Mouse (Mus musculus) intestine, postnatal 0 days (tissue): Measurements from ENCODE around the gene Nol10. TPM values are rescaled to one million over a fixed set of nuclear protein-coding genes. Genes with fewer than 3 reads are reported as not detected.
A peak's percentile ranks its signal among the peaks of the same experiment; 100 is the strongest.

Source experiments
- ATAC-seq: fragments of 200-750 bp; cut with Nextera tagmentation; 2 replicates; pipeline ENCODE4 v1.8.0; 2017; ENCODE audit warnings: mild to moderate bottlenecking, moderate TSS enrichment, moderate library complexity
- H3K27ac ChIP-seq: fragments of 300-500 bp; sonication (generic); 2 replicates; pipeline ENCODE4 v1.5.1; 2014; ENCODE audit warnings: mild to moderate bottlenecking, low read depth, low read length, moderate library complexity
- H3K27me3 ChIP-seq: fragments of 300-500 bp; sonication (generic); replicated peaks from 2 replicates; pipeline ENCODE4 v1.6.1; 2014; ENCODE audit warnings: low read length, mixed read lengths; ENCODE audit not compliant: control insufficient read depth, insufficient read depth
- H3K36me3 ChIP-seq: fragments of 300-500 bp; sonication (generic); 2 replicates; pipeline ENCODE4 v1.6.1; 2014; ENCODE audit warnings: mild to moderate bottlenecking, moderate library complexity; ENCODE audit not compliant: control insufficient read depth, insufficient read depth
- H3K4me1 ChIP-seq: fragments of 300-500 bp; sonication (generic); replicated peaks from 2 replicates; pipeline ENCODE4 v1.6.1; 2014; ENCODE audit warnings: antibody characterized with exemption, low read length, mixed read lengths; ENCODE audit not compliant: control insufficient read depth, insufficient read depth
- H3K4me2 ChIP-seq: fragments of 300-500 bp; sonication (generic); replicated peaks from 2 replicates; pipeline ENCODE4 v1.6.1; 2014; ENCODE audit warnings: low read depth, mild to moderate bottlenecking, moderate library complexity
- H3K4me3 ChIP-seq: fragments of 300-500 bp; sonication (generic); 2 replicates; pipeline ENCODE4 v1.5.1; 2014; ENCODE audit warnings: low read depth, low read length
- H3K9ac ChIP-seq: fragments of 300-500 bp; sonication (generic); 2 replicates; pipeline ENCODE4 v1.6.1; 2014; ENCODE audit warnings: mild to moderate bottlenecking, low read depth, low read length
- H3K9me3 ChIP-seq: fragments of 300-500 bp; sonication (generic); 2 replicates; pipeline ENCODE4 v1.6.1; 2016; ENCODE audit warnings: mixed run types; ENCODE audit not compliant: control insufficient read depth
- CTCF ChIP-seq: sonication (generic); IDR thresholded peaks from 2 replicates; pipeline ENCODE4 v1.5.1; 2016; ENCODE audit warnings: low read depth, mild to moderate bottlenecking, control low read depth, antibody characterized with exemption, moderate library complexity
- WGBS: fragments of 180-500 bp; shearing (Covaris S2); extraction: QIAGEN DNeasy Blood & Tissue Kit; methylation state at CpG from one replicate; pipeline ENCODE4 v1.1.7; 2014; 5-methylcytosine and 5-hydroxymethylcytosine counted together
- polyA plus RNA-seq: library from polyadenylated mRNA; unstranded; fragments of >200 nt; fragmentation: Nextera tagmentation; extraction: Ambion mirVana; gene quantifications from 2 replicates; pipeline ENCODE4 v1.2.1, GENCODE M21; 2015

The Nol10 gene
- polyA plus RNA-seq, 1 experiment from 2014 or later = 5.2 TPM

GRCm38 (mm10) chr12:17317970-17318369, 30.3 kb upstream of the Nol10 start:
- Histone ChIP-seq H3K4me2 (no peak overlapping the region), H3K27ac (no peak overlapping the region), H3K4me1 (no peaks in the 10 kb centered on the region), H3K9me3 (no peaks in the 10 kb centered on the region), H3K4me3 (no peak overlapping the region), H3K9ac (no peak overlapping the region), H3K36me3 (no peaks in the 10 kb centered on the region), H3K27me3 (peaks cover 3% of the 10 kb centered on the region)
- 59% methylated on average over 4 of the region's 4 CpGs for WGBS
- no peak for ATAC-seq
- TF ChIP-seq CTCF = no peak

GRCm38 (mm10) chr12:17318453-17318852, 29.8 kb upstream of the Nol10 start:
- peaks cover 8% of the 10 kb centered on the region for H3K27me3 ChIP-seq
- no peak for TF ChIP-seq CTCF
- H3K4me2 ChIP-seq = no peak overlapping the region
- 64% methylated on average over 3 of the region's 3 CpGs for WGBS
- no peak overlapping the region for H3K4me3 ChIP-seq
- no peaks in the 10 kb centered on the region for H3K4me1 ChIP-seq
- H3K27ac ChIP-seq = no peak overlapping the region
- no peak overlapping the region for H3K9ac ChIP-seq
- no peaks in the 10 kb centered on the region for H3K36me3 ChIP-seq
- no peak for ATAC-seq
- no peaks in the 10 kb centered on the region for H3K9me3 ChIP-seq

GRCm38 (mm10) chr12:17324549-17325470, 23.4 kb upstream of the Nol10 start:
- H3K27me3 ChIP-seq = peaks cover 30% of the 10 kb centered on the region
- peak; percentile 36; the same call in 1 of the 2 replicates for ATAC-seq
- 4% methylated on average over 50 of the region's 51 CpGs for WGBS
- no peak for TF ChIP-seq CTCF
- H3K27ac ChIP-seq = no peak overlapping the region
- no peaks in the 10 kb centered on the region for H3K36me3 ChIP-seq
- peak overlapping the region; percentile 17; the same call in 1 of the 2 replicates for H3K9ac ChIP-seq
- H3K4me2 ChIP-seq = peak overlapping the region; percentile 72
- H3K4me3 ChIP-seq = peak overlapping the region; percentile 45
- H3K9me3 ChIP-seq = no peaks in the 10 kb centered on the region
- no peaks in the 10 kb centered on the region for H3K4me1 ChIP-seq

- TF ChIP-seq CTCF = no peak
- WGBS = 62% methylated on average over 3 of the region's 3 CpGs
- H3K27ac ChIP-seq = no peak within 1 kb of the TSS
- no peaks in the 10 kb centered on the region for H3K36me3 ChIP-seq
- H3K4me2 ChIP-seq = no peak within 1 kb of the TSS
- H3K27me3 ChIP-seq = peaks cover 14% of the 10 kb centered on the region
- H3K4me3 ChIP-seq = no peak within 1 kb of the TSS
- no peaks in the 10 kb centered on the region for H3K4me1 ChIP-seq
- no peaks in the 10 kb centered on the region for H3K9me3 ChIP-seq
- no peak for ATAC-seq
- no peak within 1 kb of the TSS for H3K9ac ChIP-seq
These were observed 19.0 kb upstream of the Nol10 start, which contains the start of gene Atp6v1c2 for GRCm38 (mm10) chr12:17329259-17329658. Atp6v1c2 (minus strand) TSS chr12:17329359.

- no peak overlapping the region for H3K27ac ChIP-seq
- H3K36me3 ChIP-seq = no peaks in the 10 kb centered on the region
- TF ChIP-seq CTCF = no peak
- ATAC-seq = no peak
- H3K9ac ChIP-seq = no peak overlapping the region
- H3K4me1 ChIP-seq = no peaks in the 10 kb centered on the region
- H3K27me3 ChIP-seq = no peaks in the 10 kb centered on the region
- H3K4me2 ChIP-seq = no peak overlapping the region
- no peak overlapping the region for H3K4me3 ChIP-seq
- no peaks in the 10 kb centered on the region for H3K9me3 ChIP-seq
- WGBS = 18% methylated on average over 1 of the region's 1 CpGs
These were observed 14.8 kb upstream of the Nol10 start for GRCm38 (mm10) chr12:17333459-17333858.

GRCm38 (mm10) chr12:17338338-17338737, 9.9 kb upstream of the Nol10 start:
- 68% methylated on average over 2 of the region's 2 CpGs for WGBS
- Histone ChIP-seq H3K9ac (no peak overlapping the region), H3K27me3 (no peaks in the 10 kb centered on the region), H3K36me3 (no peaks in the 10 kb centered on the region), H3K27ac (no peak overlapping the region), H3K4me1 (no peaks in the 10 kb centered on the region), H3K4me3 (no peak overlapping the region), H3K4me2 (no peak overlapping the region), H3K9me3 (no peaks in the 10 kb centered on the region)
- ATAC-seq = no peak
- TF ChIP-seq CTCF = no peak
